Mouse (Mus musculus) T-helper 2 cell (primary cell): ENCODE data around the gene Bmper.

ENCODE experiments used
- in situ Hi-C: fragments of 300-600 bp; cut with MboI, MseI; formaldehyde crosslinking; loops from one replicate; pipeline ENCODE4 v1.15.1; 2025; ENCODE audit warnings: high pct_unique_total_duplicates

Bmper gene

GRCm38 (mm10) chr9:23235368-23236002 lies 12.6 kb downstream of the Bmper start:
- in situ Hi-C loops: loop anchor here (25.0 kb wide), 1 partner anchor 673 kb away; no protein-coding TSS in a partner anchor

- in situ Hi-C loops: loop anchor here (25.0 kb wide), 1 partner anchor 674 kb away; no protein-coding TSS in a partner anchor
Measured at GRCm38 (mm10) chr9:23236635-23237279, 13.9 kb downstream of the Bmper start.

GRCm38 (mm10) chr9:23239011-23239410 lies 16.1 kb downstream of the Bmper start:
- in situ Hi-C loops: loop anchor here (25.0 kb wide), 1 partner anchor 677 kb away; no protein-coding TSS in a partner anchor

GRCm38 (mm10) chr9:23242911-23243310 lies 20.0 kb downstream of the Bmper start:
- in situ Hi-C loops: loop anchor here (25.0 kb wide), 1 partner anchor 681 kb away; no protein-coding TSS in a partner anchor

GRCm38 (mm10) chr9:23243869-23244268 lies 21.0 kb downstream of the Bmper start:
- in situ Hi-C loops: loop anchor here (25.0 kb wide), 1 partner anchor 682 kb away; no protein-coding TSS in a partner anchor

GRCm38 (mm10) chr9:23246389-23246788 lies 23.5 kb downstream of the Bmper start:
- in situ Hi-C loops: loop anchor here (25.0 kb wide), 1 partner anchor 684 kb away; no protein-coding TSS in a partner anchor

GRCm38 (mm10) chr9:23250026-23250425 lies 27.1 kb downstream of the Bmper start:
- in situ Hi-C loops: no loop called here

- in situ Hi-C loops: no loop called here
Measured at GRCm38 (mm10) chr9:23251001-23251400, 28.1 kb downstream of the Bmper start.

- in situ Hi-C loops: no loop called here
Measured at GRCm38 (mm10) chr9:23253624-23254023, 30.7 kb downstream of the Bmper start.

- in situ Hi-C loops: no loop called here
Measured at GRCm38 (mm10) chr9:23254237-23255214, 31.6 kb downstream of the Bmper start.

- in situ Hi-C loops: no loop called here
Measured at GRCm38 (mm10) chr9:23255841-23256240, 33.0 kb downstream of the Bmper start.

- in situ Hi-C loops: no loop called here
Measured at GRCm38 (mm10) chr9:23256576-23256975, 33.7 kb downstream of the Bmper start.

- in situ Hi-C loops: no loop called here
Measured at GRCm38 (mm10) chr9:23261834-23262233, 39.0 kb downstream of the Bmper start.

- in situ Hi-C loops: no loop called here
Measured at GRCm38 (mm10) chr9:23262851-23263250, 40.0 kb downstream of the Bmper start.

- in situ Hi-C loops: no loop called here
Measured at GRCm38 (mm10) chr9:23264471-23264870, 41.6 kb downstream of the Bmper start.

GRCm38 (mm10) chr9:23268609-23269008 lies 45.7 kb downstream of the Bmper start:
- in situ Hi-C loops: no loop called here

GRCm38 (mm10) chr9:23269087-23269486 lies 46.2 kb downstream of the Bmper start:
- in situ Hi-C loops: no loop called here

GRCm38 (mm10) chr9:23276244-23276643 lies 53.4 kb downstream of the Bmper start:
- in situ Hi-C loops: no loop called here

GRCm38 (mm10) chr9:23284940-23285460 lies 62.1 kb downstream of the Bmper start:
- in situ Hi-C loops: no loop called here

- in situ Hi-C loops: no loop called here
Measured at GRCm38 (mm10) chr9:23293574-23293973, 70.7 kb downstream of the Bmper start.

- in situ Hi-C loops: no loop called here
Measured at GRCm38 (mm10) chr9:23295569-23295968, 72.7 kb downstream of the Bmper start.
